Mouse (Mus musculus) liver, embryonic 14.5 days (tissue): Measurements from ENCODE around the gene Srf. TPM values are rescaled to one million over a fixed set of nuclear protein-coding genes. Genes with fewer than 3 reads are reported as not detected.

Experiments used
- ATAC-seq: fragments of 200-750 bp; cut with Nextera tagmentation; 2 replicates; pipeline ENCODE4 v1.8.0; 2017; ENCODE audit warnings: moderate number of reproducible peaks, mild to moderate bottlenecking, moderate library complexity; ENCODE audit not compliant: insufficient read depth
- DNase-seq, 3 experiments: peaks; one replicate each; pipeline ENCODE4 v3.0.0-alpha.2; 2012 to 2013; ENCODE audit warnings: low read depth in 3 of 3, low spot score in 3 of 3
- H3K27ac ChIP-seq: fragments of 300-500 bp; sonication (generic); 2 replicates; pipeline ENCODE4 v1.5.1; 2014; ENCODE audit warnings: moderate library complexity, mild to moderate bottlenecking, control low read depth, inconsistent platforms
- H3K27me3 ChIP-seq: fragments of 300-500 bp; sonication (generic); 2 replicates; pipeline ENCODE4 v1.6.1; 2014; ENCODE audit warnings: mild to moderate bottlenecking, low read length, moderate library complexity; ENCODE audit not compliant: control insufficient read depth, insufficient read depth
- H3K36me3 ChIP-seq: fragments of 300-500 bp; sonication (generic); replicated peaks from 2 replicates; pipeline ENCODE4 v1.6.1; 2014; ENCODE audit warnings: low read depth; ENCODE audit not compliant: control insufficient read depth, insufficient read depth
- H3K4me1 ChIP-seq, 2 experiments: fragments of 200-500 bp in 1 of 2; fragments of 300-500 bp in 1 of 2; sonication (generic) in 1 of 2; replicated peaks; 2 replicates each; pipeline ENCODE4 v1.6.1; 2012 to 2014; ENCODE audit warnings: antibody characterized with exemption in 1 of 2, inconsistent platforms in 1 of 2, low read length in 1 of 2; ENCODE audit not compliant: control insufficient read depth in 2 of 2, insufficient read depth in 2 of 2
- H3K4me2 ChIP-seq: fragments of 300-500 bp; sonication (generic); 2 replicates; pipeline ENCODE4 v1.6.1; 2014; ENCODE audit warnings: low read depth, mild to moderate bottlenecking, control low read depth, moderate library complexity
- H3K4me3 ChIP-seq, 2 experiments: fragments of 200-500 bp in 1 of 2; fragments of 300-500 bp in 1 of 2; sonication (generic) in 1 of 2; 2 replicates each; pipeline ENCODE4 v1.5.1; 2012 to 2014; ENCODE audit warnings: low read depth in 2 of 2, low read length in 2 of 2, mild to moderate bottlenecking in 2 of 2, control low read depth in 1 of 2, inconsistent platforms in 1 of 2, moderate library complexity in 1 of 2; ENCODE audit not compliant: insufficient read depth in 1 of 2
- H3K9ac ChIP-seq: fragments of 300-500 bp; sonication (generic); replicated peaks from 2 replicates; pipeline ENCODE4 v1.6.1; 2014; ENCODE audit warnings: mild to moderate bottlenecking, control low read depth, moderate library complexity
- H3K9me3 ChIP-seq: fragments of 300-500 bp; sonication (generic); 2 replicates; pipeline ENCODE4 v1.6.1; 2016; ENCODE audit warnings: low read length, mixed read lengths; ENCODE audit not compliant: control insufficient read depth
- CTCF ChIP-seq: IDR thresholded peaks from 2 replicates; pipeline ENCODE4 v1.5.1; 2016; ENCODE audit warnings: antibody characterized with exemption, low read depth, control low read depth
- EP300 ChIP-seq: IDR thresholded peaks from 2 replicates; pipeline ENCODE4 v1.6.1; 2016; ENCODE audit warnings: antibody characterized with exemption, low read depth
- WGBS: fragments of 180-500 bp; shearing (Covaris S2); extraction: QIAGEN DNeasy Blood & Tissue Kit; methylation state at CpG from one replicate; pipeline ENCODE4 v1.1.7; 2014; ENCODE audit not compliant: insufficient replicate concordance; 5-methylcytosine and 5-hydroxymethylcytosine counted together
- polyA plus RNA-seq, 2 experiments: library from polyadenylated mRNA; depleted of rRNA in 1 of 2; stranded (reverse) in 1 of 2; unstranded in 1 of 2; fragments of >200 nt; fragmentation: Nextera tagmentation in 1 of 2; extraction: Ambion mirVana in 1 of 2; gene quantifications; 2 replicates each; pipeline versions ENCODE4 v1.2.1 to v1.2.3; 2012 to 2014

The Srf gene
- polyA plus RNA-seq, 2 experiments = 2.5 to 16.0 TPM

DNA sequence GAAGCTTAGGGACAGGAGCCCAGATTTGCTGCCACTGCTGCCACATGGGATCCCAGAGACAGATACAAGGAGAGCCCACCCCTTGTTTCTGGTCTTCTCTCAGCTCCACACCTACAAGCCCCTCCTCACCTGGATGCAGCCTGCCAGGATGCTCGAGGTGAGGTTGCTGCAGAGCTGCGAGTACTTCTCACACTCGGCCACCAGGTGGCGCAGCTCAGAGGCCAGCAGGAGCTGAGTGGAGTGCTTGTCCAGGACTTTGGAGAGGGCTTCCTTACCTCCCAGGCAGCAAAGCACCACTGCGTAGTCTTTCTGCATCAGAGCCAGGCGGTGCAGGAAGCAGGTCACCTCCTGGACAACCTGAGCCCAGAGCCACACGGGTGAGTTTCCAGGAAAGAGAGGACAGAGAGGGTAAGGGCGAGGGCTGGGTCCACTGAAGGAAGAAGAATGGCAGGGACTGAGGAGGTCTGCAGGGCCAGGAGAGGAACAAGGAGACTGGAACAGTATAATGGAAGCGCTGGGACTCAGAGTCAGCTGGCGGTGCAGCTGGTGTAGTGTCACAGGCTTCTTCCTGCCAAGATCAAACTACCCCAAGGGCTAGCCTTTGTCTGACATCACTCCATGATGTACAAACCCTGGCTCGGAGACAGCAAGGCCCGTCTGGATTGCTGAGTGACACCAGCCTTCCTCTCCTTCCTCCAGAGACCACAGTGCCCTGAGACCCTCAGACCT, 30.2 kb downstream of the Srf start:
- 29% methylated on average over 12 of the region's 12 CpGs for WGBS
- no peaks in the 10 kb centered on the region for H3K4me1 ChIP-seq
- H3K27ac ChIP-seq = no peak overlapping the region

DNA sequence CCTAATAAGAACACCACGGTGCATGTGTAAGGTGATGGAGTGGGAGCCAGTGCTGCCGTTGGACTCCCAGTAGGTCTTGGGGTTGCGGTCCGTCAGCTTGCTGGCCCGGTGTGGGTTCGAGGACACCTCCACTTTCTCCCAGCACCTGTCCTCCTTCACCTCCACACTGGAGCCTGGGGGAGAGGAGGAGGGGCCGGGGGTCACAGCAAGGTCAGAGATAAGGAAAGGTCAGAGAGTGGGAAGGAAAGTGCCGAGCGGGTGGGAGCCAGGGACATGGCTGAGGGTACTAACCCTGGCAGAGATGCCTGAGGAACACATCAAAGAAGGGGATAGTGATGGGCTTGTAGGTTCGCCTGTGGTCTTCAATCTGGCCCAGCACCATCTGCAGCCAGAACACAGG, 30.9 kb downstream of the Srf start:
- no peaks in the 10 kb centered on the region for H3K4me1 ChIP-seq
- peaks cover 3% of the 10 kb centered on the region for H3K27me3 ChIP-seq
- no peak for DNase-seq
- WGBS = 63% methylated on average over 10 of the region's 10 CpGs
- ATAC-seq = no peak
- H3K36me3 ChIP-seq = no peaks in the 10 kb centered on the region
- no peak for TF ChIP-seq CTCF
- TF ChIP-seq EP300 = no peak
- no peak overlapping the region for H3K4me2 ChIP-seq
- H3K9me3 ChIP-seq = no peaks in the 10 kb centered on the region
- H3K4me3 ChIP-seq = no peak overlapping the region
- H3K27ac ChIP-seq = no peak overlapping the region
- no peak overlapping the region for H3K9ac ChIP-seq

More for the DNA sequence above, 30.2 kb downstream of the Srf start:
- DNase-seq = peak; percentile 19 to 46 (median 38)
- H3K9ac ChIP-seq = no peak overlapping the region
- no peaks in the 10 kb centered on the region for H3K36me3 ChIP-seq
- no peak for ATAC-seq
- H3K4me3 ChIP-seq = no peak overlapping the region
- no peak overlapping the region for H3K4me2 ChIP-seq
- no peak for TF ChIP-seq EP300
- peak; percentile 99 for TF ChIP-seq CTCF
- H3K27me3 ChIP-seq = peaks cover 3% of the 10 kb centered on the region
- no peaks in the 10 kb centered on the region for H3K9me3 ChIP-seq

DNA sequence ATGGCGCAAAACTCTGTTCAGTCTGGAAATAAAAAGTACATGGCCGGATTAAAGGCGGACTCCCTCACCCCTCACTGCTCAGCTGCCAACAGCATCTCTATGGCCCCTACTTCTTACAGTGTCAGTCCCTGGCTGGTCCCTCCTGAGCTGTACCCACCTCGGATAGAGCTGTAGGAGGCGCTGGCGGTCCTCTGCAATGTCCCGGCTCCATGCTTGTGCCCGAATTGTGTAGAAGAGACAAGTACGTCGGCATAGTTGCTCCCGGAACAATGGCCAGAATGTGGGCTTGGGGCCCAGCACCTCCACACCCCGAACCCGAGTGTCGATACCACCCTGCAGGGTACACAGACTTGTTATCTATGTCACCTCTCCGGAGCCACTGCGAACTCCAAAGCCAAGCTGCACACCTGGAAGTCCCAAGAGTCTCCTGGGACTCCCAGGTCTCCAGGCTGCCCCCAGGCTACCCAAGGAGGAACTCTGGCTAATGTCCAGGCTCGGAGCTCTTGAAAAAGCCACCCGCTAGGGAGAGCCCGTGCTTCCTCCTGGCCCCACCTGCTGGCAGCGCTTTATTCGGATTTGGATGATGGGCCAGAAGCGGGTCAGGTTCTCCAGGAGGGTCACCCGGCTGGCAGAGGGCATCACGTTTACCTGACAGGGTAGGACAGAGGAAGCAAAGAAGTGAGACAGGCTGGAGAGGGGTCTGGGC, 33.9 kb downstream of the Srf start:
- ATAC-seq (no peak), DNase-seq (no peak)
- Histone ChIP-seq H3K27ac (no peak overlapping the region), H3K9me3 (no peaks in the 10 kb centered on the region), H3K27me3 (peaks cover 3% of the 10 kb centered on the region), H3K9ac (no peak overlapping the region), H3K4me2 (no peak overlapping the region), H3K36me3 (no peaks in the 10 kb centered on the region), H3K4me1 (no peaks in the 10 kb centered on the region), H3K4me3 (no peak overlapping the region)
- TF ChIP-seq EP300 (no peak), CTCF (peak; percentile 36; the same call in 1 of the 2 replicates)
- 38% methylated on average over 24 of the region's 24 CpGs for WGBS

DNA sequence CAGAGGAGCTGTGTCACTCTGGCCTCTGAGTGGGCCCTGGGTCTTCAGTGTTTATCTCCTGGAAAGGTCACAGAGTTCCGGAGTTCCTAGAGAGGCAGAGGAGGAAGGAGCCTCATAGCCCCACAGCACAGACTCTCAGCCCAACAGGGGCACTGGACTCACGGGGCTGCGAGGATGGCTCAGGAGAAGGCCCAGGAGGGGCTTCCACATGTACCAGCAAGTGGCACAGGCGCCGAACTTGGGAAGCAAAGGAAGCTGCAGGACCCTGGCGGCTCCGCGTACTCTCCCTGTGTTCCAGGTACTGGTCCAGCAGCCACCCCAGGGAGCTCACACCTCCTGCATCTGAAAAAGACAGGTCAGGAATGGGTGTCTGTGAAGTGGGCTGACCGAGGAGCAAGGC, 34.8 kb downstream of the Srf start:
- H3K9me3 ChIP-seq = no peaks in the 10 kb centered on the region
- H3K36me3 ChIP-seq = no peaks in the 10 kb centered on the region
- H3K4me3 ChIP-seq = no peak overlapping the region
- WGBS = 67% methylated on average over 9 of the region's 9 CpGs
- ATAC-seq = no peak
- no peak for DNase-seq
- no peak overlapping the region for H3K4me2 ChIP-seq
- H3K27ac ChIP-seq = no peak overlapping the region
- H3K4me1 ChIP-seq = no peaks in the 10 kb centered on the region
- H3K27me3 ChIP-seq = peaks cover 3% of the 10 kb centered on the region
- TF ChIP-seq EP300 (no peak), CTCF (no peak)
- H3K9ac ChIP-seq = no peak overlapping the region

DNA sequence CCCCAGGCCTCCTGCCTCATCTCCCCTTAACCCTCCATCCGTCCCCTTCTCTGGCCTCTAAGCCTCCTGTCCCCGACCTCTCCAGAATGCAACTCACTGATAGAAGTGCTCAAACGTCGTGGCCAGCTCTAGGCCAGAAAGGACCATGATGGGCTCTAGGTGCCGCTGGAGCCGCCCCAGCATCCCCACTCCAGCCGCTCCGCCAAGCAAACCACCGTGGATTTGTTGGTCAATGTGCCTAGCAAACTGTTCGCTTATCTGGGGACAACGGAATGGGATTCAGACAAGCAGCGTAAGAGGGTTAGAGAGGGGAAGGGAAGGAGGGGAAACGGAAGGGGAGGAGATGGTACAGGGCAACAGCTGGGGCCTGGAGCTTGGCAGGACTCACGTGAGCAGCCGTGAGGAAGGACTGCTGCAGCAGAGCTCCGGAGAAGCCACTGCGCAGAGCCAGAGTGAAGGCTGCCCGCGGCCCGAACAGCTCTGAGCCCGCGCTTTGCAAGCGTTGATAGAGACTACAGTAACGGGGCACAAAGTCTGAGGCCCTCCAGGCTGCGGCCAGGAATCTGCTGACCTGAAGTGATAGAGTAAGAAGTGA, 35.5 kb downstream of the Srf start:
- no peak for DNase-seq
- WGBS = 21% methylated on average over 25 of the region's 25 CpGs
- no peak for ATAC-seq
- H3K4me2 ChIP-seq = no peak overlapping the region
- H3K9me3 ChIP-seq = no peaks in the 10 kb centered on the region
- no peak overlapping the region for H3K4me3 ChIP-seq
- peaks cover 3% of the 10 kb centered on the region for H3K27me3 ChIP-seq
- TF ChIP-seq CTCF = no peak
- no peak for TF ChIP-seq EP300
- H3K27ac ChIP-seq = no peak overlapping the region
- H3K9ac ChIP-seq = no peak overlapping the region
- no peaks in the 10 kb centered on the region for H3K36me3 ChIP-seq
- no peaks in the 10 kb centered on the region for H3K4me1 ChIP-seq
